Mouse (Mus musculus) stomach, postnatal 0 days (tissue): ENCODE data around the gene Tmem256.

Source experiments
- CTCF ChIP-seq: IDR thresholded peaks from 2 replicates; pipeline ENCODE4 v1.5.1; 2016; ENCODE audit warnings: antibody characterized with exemption, low read depth, mild to moderate bottlenecking, moderate library complexity
- EP300 ChIP-seq: optimal IDR thresholded peaks from 2 replicates; pipeline ENCODE3; 2016; ENCODE audit warnings: antibody characterized with exemption

GRCm38 (mm10) chr11:69855347-69855746 lies 17.0 kb downstream of the Tmem256 start:
- peak; percentile 64 for TF ChIP-seq CTCF
- no peak for TF ChIP-seq EP300
